ENCODE assay signal across 9 mouse cellular contexts in genomic region chr15:100622164-100622563, GRCm38 (mm10). TPM values are rescaled to one million over a fixed set of nuclear protein-coding genes. Genes with fewer than 3 reads are reported as not detected.
A peak's percentile ranks its signal among the peaks of the same experiment; 100 is the strongest.
DNase-seq lines count a peak whose midpoint lies in the region; ATAC-seq and TF ChIP-seq lines count a peak whose summit lies in the region.
"Had no signal": no experiment of that assay in that cellular context is flagged by ENCODE, and none has a peak within 500 bp of the region (broad histone marks: within the 10 kb centered on the region; RNA-seq: fewer than 3 reads in every experiment).

No protein-coding gene starts in this region.

- no peaks in the 10 kb centered on the region for H3K27me3 ChIP-seq in kidney, embryonic 15.5 days
- no peaks in the 10 kb centered on the region for H3K27me3 ChIP-seq in midbrain, embryonic 16.5 days (ENCODE audit: control insufficient read depth, insufficient read depth, low read depth, low read length)
- H3K27me3 ChIP-seq: forebrain, embryonic 15.5 days had no signal

- H3K36me3 ChIP-seq in kidney, embryonic 15.5 days = peaks cover 42% of the 10 kb centered on the region
- peaks cover 21% of the 10 kb centered on the region for H3K36me3 ChIP-seq in midbrain, embryonic 16.5 days (ENCODE audit: control insufficient read depth, insufficient read depth, low read length)

- H3K9me3 ChIP-seq in kidney, embryonic 15.5 days (replicated peaks) = no peaks in the 10 kb centered on the region
- H3K9me3 ChIP-seq in midbrain, embryonic 16.5 days (replicated peaks; ENCODE audit: control insufficient read depth, low read length, poor library complexity, severe bottlenecking) = no peaks in the 10 kb centered on the region
- H3K9me3 ChIP-seq: forebrain, embryonic 15.5 days; limb, embryonic 10.5 days had no signal

- TF ChIP-seq POLR2A in bone marrow macrophage, adult 2 months (IDR thresholded peaks at IDR 0.05; ENCODE audit: borderline replicate concordance, low read depth, low read length) = no peak

- no peak overlapping the region for H3K4me3 ChIP-seq in kidney, embryonic 15.5 days (replicated peaks)
- H3K4me3 ChIP-seq in bone marrow macrophage, adult 2 months (ENCODE audit: insufficient read depth, low read length) = peak overlapping the region; percentile 29
- H3K4me3 ChIP-seq in midbrain, embryonic 16.5 days (ENCODE audit: low read depth, low read length) = no peak overlapping the region
- H3K4me3 ChIP-seq: forebrain, embryonic 15.5 days; limb, embryonic 10.5 days had no signal

- WGBS in kidney, embryonic 15.5 days = 84% methylated on average over 7 of the region's 7 CpGs
- WGBS in midbrain, embryonic 16.5 days = 87% methylated on average over 7 of the region's 7 CpGs

- DNase-seq in kidney, adult 11 months = no peak
- no peak for DNase-seq in ovary, postnatal 36 days (ENCODE audit: low spot score)

- no peak for TF ChIP-seq CTCF in bone marrow macrophage, adult 2 months (IDR thresholded peaks at IDR 0.05; ENCODE audit: low read depth, low read length)

- ATAC-seq in kidney, embryonic 15.5 days (replicated peaks; ENCODE audit: low FRiP score) = no peak
- peak; percentile 94 for ATAC-seq in frontal cortex, adult (ENCODE audit: low TSS enrichment)
- ATAC-seq in megakaryocyte, adult 5-6 weeks (ENCODE audit: poor library complexity, severe bottlenecking) = peak; percentile 76
- no peak for ATAC-seq in midbrain, embryonic 16.5 days
- ATAC-seq: forebrain, embryonic 15.5 days had no signal

- H3K9ac ChIP-seq in kidney, embryonic 15.5 days = no peak overlapping the region
- H3K9ac ChIP-seq in midbrain, embryonic 16.5 days (ENCODE audit: low read depth, low read length) = no peak overlapping the region
- H3K9ac ChIP-seq: forebrain, embryonic 15.5 days had no signal

- H3K27ac ChIP-seq in kidney, embryonic 15.5 days = peak overlapping the region; percentile 3; the same call in 1 of the 2 replicates
- H3K27ac ChIP-seq in bone marrow macrophage, adult 2 months (ENCODE audit: insufficient read depth, low read depth, low read length) = peak overlapping the region; percentile 92
- no peak overlapping the region for H3K27ac ChIP-seq in midbrain, embryonic 16.5 days (ENCODE audit: low read length)
- H3K27ac ChIP-seq: forebrain, embryonic 15.5 days; limb, embryonic 10.5 days had no signal

- peaks cover 11% of the 10 kb centered on the region for H3K4me1 ChIP-seq in kidney, embryonic 15.5 days
- H3K4me1 ChIP-seq in bone marrow macrophage, adult 2 months (ENCODE audit: control insufficient read depth, insufficient read depth, low read length) = peaks cover 36% of the 10 kb centered on the region
- H3K4me1 ChIP-seq in midbrain, embryonic 16.5 days (ENCODE audit: control insufficient read depth, insufficient read depth, low read length) = no peaks in the 10 kb centered on the region
- H3K4me1 ChIP-seq: forebrain, embryonic 15.5 days had no signal

- H3K4me2 ChIP-seq in kidney, embryonic 15.5 days = no peak overlapping the region
- no peak overlapping the region for H3K4me2 ChIP-seq in midbrain, embryonic 16.5 days (ENCODE audit: low read length)
- H3K4me2 ChIP-seq: forebrain, embryonic 15.5 days had no signal

RNA-seq across cellular contexts. Expression of gene Dazap2, which starts 7.0 kb away (rescaled TPM):
- polyA plus RNA-seq in kidney, embryonic 15.5 days (2015; fragmentation: Nextera tagmentation; extraction: Ambion mirVana) = 237 and 241 TPM in 2 replicates
- 466 and 503 TPM in 2 replicates for polyA plus RNA-seq in bone marrow macrophage, adult 2 months (2012; ENCODE audit: insufficient read depth, insufficient read length, missing spikeins)
- total RNA-seq in megakaryocyte, adult 5-6 weeks (2015) = 576 and 578 TPM in 2 replicates
- total RNA-seq in megakaryocyte, adult 5-6 weeks (2017) = 242 and 284 TPM in 2 replicates
- polyA plus RNA-seq in midbrain, embryonic 16.5 days (2015; fragmentation: Nextera tagmentation; extraction: Ambion mirVana) = 109 and 115 TPM in 2 replicates

RNA-seq across cellular contexts. Expression of gene Smagp, which starts 14.6 kb away (rescaled TPM):
- 30.0 and 33.1 TPM in 2 replicates for polyA plus RNA-seq in kidney, embryonic 15.5 days (2015; fragmentation: Nextera tagmentation; extraction: Ambion mirVana)
- 94.1 and 103 TPM in 2 replicates for polyA plus RNA-seq in bone marrow macrophage, adult 2 months (2012; ENCODE audit: insufficient read depth, insufficient read length, missing spikeins)
- total RNA-seq in megakaryocyte, adult 5-6 weeks (2015) = 1.1 and 3.2 TPM in 2 replicates
- 0.51 and 4.5 TPM in 2 replicates for total RNA-seq in megakaryocyte, adult 5-6 weeks (2017)
- 3.2 and 3.4 TPM in 2 replicates for polyA plus RNA-seq in midbrain, embryonic 16.5 days (2015; fragmentation: Nextera tagmentation; extraction: Ambion mirVana)

RNA-seq across cellular contexts. Expression of gene Pou6f1, which starts 22.4 kb away (rescaled TPM):
- polyA plus RNA-seq in kidney, embryonic 15.5 days (2015; fragmentation: Nextera tagmentation; extraction: Ambion mirVana) = 8.4 and 9.1 TPM in 2 replicates
- 23.4 and 27.0 TPM in 2 replicates for polyA plus RNA-seq in bone marrow macrophage, adult 2 months (2012; ENCODE audit: insufficient read depth, insufficient read length, missing spikeins)
- 1.0 and 1.1 TPM in 2 replicates for total RNA-seq in megakaryocyte, adult 5-6 weeks (2015)
- 0.37 and 0.73 TPM in 2 replicates for total RNA-seq in megakaryocyte, adult 5-6 weeks (2017)
- 33.1 and 36.4 TPM in 2 replicates for polyA plus RNA-seq in midbrain, embryonic 16.5 days (2015; fragmentation: Nextera tagmentation; extraction: Ambion mirVana)

RNA-seq across cellular contexts. Expression of gene Bin2, which starts 47.2 kb away (rescaled TPM):
- polyA plus RNA-seq in kidney, embryonic 15.5 days (2015; fragmentation: Nextera tagmentation; extraction: Ambion mirVana) = 2.6 and 3.2 TPM in 2 replicates
- 132 and 135 TPM in 2 replicates for polyA plus RNA-seq in bone marrow macrophage, adult 2 months (2012; ENCODE audit: insufficient read depth, insufficient read length, missing spikeins)
- 309 and 324 TPM in 2 replicates for total RNA-seq in megakaryocyte, adult 5-6 weeks (2015)
- total RNA-seq in megakaryocyte, adult 5-6 weeks (2017) = 275 and 304 TPM in 2 replicates
- polyA plus RNA-seq in midbrain, embryonic 16.5 days (2015; fragmentation: Nextera tagmentation; extraction: Ambion mirVana) = 1.2 and 1.4 TPM in 2 replicates

Comparison
In these comparisons a context has a peak if more than half of its experiments do, and no peak if none do; other contexts are left out.
1. ATAC-seq: peak in frontal cortex, adult (single experiment) and megakaryocyte, adult 5-6 weeks (single experiment); none in kidney, embryonic 15.5 days (single experiment) and midbrain, embryonic 16.5 days (single experiment).